Mouse (Mus musculus) CH12.LX (cell line): ENCODE measurements around the gene Slc39a8. TPM values are rescaled to one million over a fixed set of nuclear protein-coding genes. Genes with fewer than 3 reads are reported as not detected.

ENCODE experiments used
- DNase-seq: peaks from one replicate; pipeline ENCODE4 v3.0.0-alpha.2; 2013; ENCODE audit errors: extremely low read depth
- H3K27ac ChIP-seq: 2 replicates; pipeline ENCODE4 v1.5.1; 2012; ENCODE audit warnings: low read depth, mild to moderate bottlenecking, control low read depth, moderate library complexity; ENCODE audit not compliant: insufficient read depth
- H3K27me3 ChIP-seq: replicated peaks from 2 replicates; pipeline ENCODE3; 2012; ENCODE audit warnings: inconsistent platforms
- H3K36me3 ChIP-seq, 2 experiments: replicated peaks in 1 of 2; 2 replicates each; pipeline versions ENCODE3 to v1.6.1; 2012; ENCODE audit warnings: inconsistent platforms in 1 of 2, low read length in 1 of 2, mild to moderate bottlenecking in 1 of 2, mixed read lengths in 1 of 2, moderate library complexity in 1 of 2; ENCODE audit not compliant: control insufficient read depth in 1 of 2, insufficient read depth in 1 of 2
- H3K4me1 ChIP-seq, 2 experiments: 2 replicates each; pipeline ENCODE4 v1.6.1; 2012; ENCODE audit warnings: inconsistent platforms in 1 of 2, moderate library complexity in 1 of 2; ENCODE audit not compliant: insufficient read depth in 2 of 2, control insufficient read depth in 1 of 2
- H3K4me2 ChIP-seq: 2 replicates; pipeline ENCODE4 v1.6.1; 2012; ENCODE audit warnings: low read depth, mild to moderate bottlenecking, control low read depth; ENCODE audit not compliant: poor library complexity, insufficient read depth, severe bottlenecking
- H3K4me3 ChIP-seq, 3 experiments: fragments of 150-350 bp in 1 of 3; sonication (generic) in 1 of 3; replicated peaks in 1 of 3; 2 replicates each; pipeline versions ENCODE3 to v1.5.1; 2011 to 2012; ENCODE audit warnings: low read depth in 2 of 3, low read length in 2 of 3, mild to moderate bottlenecking in 2 of 3, moderate library complexity in 2 of 3, control low read depth in 1 of 3, improper control_type of control experiment in 1 of 3, inconsistent platforms in 1 of 3, mixed read lengths in 1 of 3; ENCODE audit not compliant: poor library complexity in 1 of 3
- H3K79me2 ChIP-seq: replicated peaks from 2 replicates; pipeline ENCODE4 v1.6.1; 2012; ENCODE audit warnings: mild to moderate bottlenecking, moderate library complexity; ENCODE audit not compliant: control insufficient read depth, poor library complexity, insufficient read depth, severe bottlenecking; ENCODE audit errors: extremely low read depth
- H3K9ac ChIP-seq: 2 replicates; pipeline ENCODE4 v1.6.1; 2012; ENCODE audit warnings: low read depth, mild to moderate bottlenecking, control low read depth, moderate library complexity; ENCODE audit not compliant: insufficient read depth
- H3K9me3 ChIP-seq: replicated peaks from 2 replicates; pipeline ENCODE3; 2012; ENCODE audit warnings: low read length, inconsistent platforms, mixed read lengths
- BHLHE40 ChIP-seq: IDR thresholded peaks from 2 replicates; pipeline ENCODE4 v1.6.1; 2011; ENCODE audit warnings: mild to moderate bottlenecking, low read depth, low read length, improper control_type of control experiment
- CHD1 ChIP-seq: IDR thresholded peaks from 2 replicates; pipeline ENCODE4 v1.6.1; 2012; ENCODE audit warnings: low read depth, low read length, improper control_type of control experiment, inconsistent platforms
- CHD2 ChIP-seq: IDR thresholded peaks from 2 replicates; pipeline ENCODE4 v1.6.1; 2011; ENCODE audit warnings: low read length, improper control_type of control experiment
- ELF1 ChIP-seq: IDR thresholded peaks from 2 replicates; pipeline ENCODE4 v1.6.1; 2014; ENCODE audit warnings: low read depth, mild to moderate bottlenecking, inconsistent platforms, low read length, improper control_type of control experiment
- EP300 ChIP-seq: IDR thresholded peaks from 2 replicates; pipeline ENCODE4 v1.6.1; 2011; ENCODE audit warnings: low read length, improper control_type of control experiment
- HCFC1 ChIP-seq: IDR thresholded peaks from 2 replicates; pipeline ENCODE4 v1.6.1; 2012; ENCODE audit warnings: low read depth, mild to moderate bottlenecking, inconsistent platforms, low read length, improper control_type of control experiment
- IRF4 ChIP-seq: IDR thresholded peaks from 2 replicates; pipeline ENCODE4 v1.6.1; 2014; ENCODE audit warnings: low read depth, mild to moderate bottlenecking, inconsistent platforms, low read length, improper control_type of control experiment
- JUND ChIP-seq: conservative IDR thresholded peaks from 2 replicates; pipeline ENCODE4 v1.6.1; 2011; ENCODE audit warnings: low read depth, low read length, improper control_type of control experiment
- KAT2A ChIP-seq: IDR thresholded peaks from 2 replicates; pipeline ENCODE4 v1.6.1; 2012; ENCODE audit warnings: low read length, improper control_type of control experiment, inconsistent platforms; ENCODE audit not compliant: insufficient replicate concordance
- MAFK ChIP-seq: IDR thresholded peaks from 2 replicates; pipeline ENCODE4 v1.6.1; 2011; ENCODE audit warnings: low read length, improper control_type of control experiment; ENCODE audit not compliant: insufficient replicate concordance
- MAX ChIP-seq: IDR thresholded peaks from 2 replicates; pipeline ENCODE4 v1.6.1; 2011; ENCODE audit warnings: low read length, improper control_type of control experiment
- MEF2A ChIP-seq: IDR thresholded peaks from 2 replicates; pipeline ENCODE4 v1.6.1; 2014; ENCODE audit warnings: low read depth, mild to moderate bottlenecking, inconsistent platforms, low read length, improper control_type of control experiment, borderline replicate concordance
- MXI1 ChIP-seq: IDR thresholded peaks from 2 replicates; pipeline ENCODE4 v1.6.1; 2011; ENCODE audit warnings: mild to moderate bottlenecking, low read depth, low read length, improper control_type of control experiment
- NRF1 ChIP-seq: IDR thresholded peaks from 2 replicates; pipeline ENCODE4 v1.6.1; 2014; ENCODE audit warnings: low read depth, mild to moderate bottlenecking, inconsistent platforms, low read length, improper control_type of control experiment, moderate library complexity
- PAX5 ChIP-seq: IDR thresholded peaks from 2 replicates; pipeline ENCODE4 v1.6.1; 2012; ENCODE audit warnings: low read length, inconsistent platforms, mixed read lengths
- POLR2A ChIP-seq: IDR thresholded peaks from 2 replicates; pipeline ENCODE4 v1.6.1; 2011; ENCODE audit warnings: low read depth, mild to moderate bottlenecking, improper control_type of control experiment, low read length
- RCOR1 ChIP-seq: conservative IDR thresholded peaks from 2 replicates; pipeline ENCODE4 v1.6.1; 2012; ENCODE audit warnings: low read depth, mild to moderate bottlenecking, inconsistent platforms, low read length, improper control_type of control experiment
- SIN3A ChIP-seq: IDR thresholded peaks from 2 replicates; pipeline ENCODE4 v1.6.1; 2012; ENCODE audit warnings: low read length, improper control_type of control experiment, inconsistent platforms
- TCF12 ChIP-seq: IDR thresholded peaks from 2 replicates; pipeline ENCODE4 v1.6.1; 2014; ENCODE audit warnings: low read depth, mild to moderate bottlenecking, inconsistent platforms, low read length, improper control_type of control experiment
- USF1 ChIP-seq: IDR thresholded peaks from 2 replicates; pipeline ENCODE4 v1.6.1; 2014; ENCODE audit warnings: low read depth, mild to moderate bottlenecking, inconsistent platforms, low read length, improper control_type of control experiment
- ZNF384 ChIP-seq: IDR thresholded peaks from 2 replicates; pipeline ENCODE4 v1.6.1; 2012; ENCODE audit warnings: low read depth, low read length, improper control_type of control experiment, inconsistent platforms
- dilution Hi-C: fragments of 300-500 bp; cut with MboI; formaldehyde crosslinking; loops from 2 replicates; pipeline ENCODE4 v1.14.3; 2020; ENCODE audit warnings: low sequenced_read_pairs; ENCODE audit not compliant: extremely low pct_unique_long_range_greater_than_20kb, extremely low pct_ligation_motif_present
- in situ Hi-C: fragments of 300-500 bp; cut with MboI; formaldehyde crosslinking; loops from 3 replicates; pipeline ENCODE4 v1.14.3; 2019; ENCODE audit warnings: low sequenced_read_pairs, low pct_ligation_motif_present, low pct_unique_long_range_greater_than_20kb, mixed read lengths
- polyA plus RNA-seq: library from polyadenylated mRNA; unstranded; fragments of >175 nt; gene quantifications from 2 replicates; pipeline ENCODE4 v1.2.1, GENCODE M21; 2012; ENCODE audit warnings: low read depth; ENCODE audit not compliant: insufficient read length
- total RNA-seq, 2 experiments: library from RNA; depleted of rRNA; stranded (reverse); fragments of 300-350 nt in 1 of 2; fragments of >200 nt in 1 of 2; gene quantifications; 2 replicates each; pipeline ENCODE4 v1.2.3; 2012 to 2014

Gene Slc39a8
- total and polyA plus RNA-seq, 3 experiments = 0.30 to 1.2 (median 0.64) TPM

DNA sequence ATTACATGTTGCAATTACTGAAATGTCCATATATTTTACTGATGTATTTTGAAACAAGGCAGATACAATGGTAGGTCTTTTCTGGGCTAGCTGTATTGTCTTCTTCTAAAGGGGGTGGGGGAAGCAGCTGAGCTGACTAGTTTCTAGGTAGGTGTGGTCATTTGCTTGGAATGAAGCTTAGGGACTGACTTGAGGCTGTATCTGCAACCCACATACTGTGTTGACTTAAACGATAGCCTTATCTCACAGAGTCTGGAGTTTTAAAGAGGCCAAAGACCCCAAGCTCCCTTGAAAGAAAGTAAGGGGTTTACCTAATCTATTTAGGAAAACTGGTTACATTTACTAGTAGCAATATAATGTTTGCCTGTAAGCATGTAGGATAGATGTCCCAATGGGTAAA, 2.9 kb downstream of the Slc39a8 start:
- no peak overlapping the region for H3K9ac ChIP-seq

DNA sequence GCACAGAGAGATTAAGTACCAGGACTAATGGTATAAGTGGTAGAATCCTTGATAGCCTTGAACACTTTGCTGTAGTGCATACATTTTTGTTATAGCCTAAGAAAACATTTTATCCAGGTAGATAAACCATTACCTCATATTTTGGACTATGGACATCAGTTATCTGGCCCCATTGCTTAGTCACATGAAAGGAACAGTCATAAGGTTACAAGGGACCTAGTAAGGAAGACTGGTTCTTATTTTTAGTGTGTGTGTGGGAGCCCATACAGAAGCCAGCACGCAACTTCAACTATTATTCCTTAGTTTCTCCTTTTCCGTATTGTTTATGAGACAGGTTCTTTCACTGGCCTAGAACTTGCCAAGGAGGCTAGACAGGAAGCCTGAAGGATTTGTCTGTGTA, 7.4 kb downstream of the Slc39a8 start:
- Histone ChIP-seq H3K79me2 (no peaks in the 10 kb centered on the region), H3K27ac (no peak overlapping the region), H3K4me2 (no peak overlapping the region), H3K4me1 (no peaks in the 10 kb centered on the region), H3K27me3 (no peaks in the 10 kb centered on the region), H3K4me3 (no peak overlapping the region), H3K9ac (no peak overlapping the region), H3K9me3 (no peaks in the 10 kb centered on the region), H3K36me3 (no peaks in the 10 kb centered on the region)
- no peak for DNase-seq
- in situ Hi-C loops (no loop called here), dilution Hi-C loops (no loop called here)
- TF ChIP-seq ZNF384 (no peak), MAX (no peak), TCF12 (no peak), ELF1 (no peak), SIN3A (no peak), MAFK (no peak), USF1 (no peak)

More for the DNA sequence above, 2.9 kb downstream of the Slc39a8 start:
- TF ChIP-seq CHD2 (no peak), USF1 (no peak), POLR2A (no peak), EP300 (no peak), NRF1 (no peak), JUND (no peak), MEF2A (no peak), ZNF384 (no peak), HCFC1 (no peak), TCF12 (no peak), RCOR1 (no peak), MAFK (no peak), CHD1 (no peak), IRF4 (no peak), BHLHE40 (no peak), KAT2A (no peak), MXI1 (no peak), PAX5 (no peak)
- H3K4me3 ChIP-seq = no peak overlapping the region
- no peaks in the 10 kb centered on the region for H3K79me2 ChIP-seq
- dilution Hi-C loops (no loop called here), in situ Hi-C loops (no loop called here)
- H3K36me3 ChIP-seq = no peaks in the 10 kb centered on the region
- H3K27me3 ChIP-seq = no peaks in the 10 kb centered on the region
- no peak overlapping the region for H3K4me2 ChIP-seq
- H3K27ac ChIP-seq = no peak overlapping the region
- DNase-seq = no peak
- H3K9me3 ChIP-seq = no peaks in the 10 kb centered on the region
- peaks cover 2 to 4% of the 10 kb centered on the region in 2 experiments; a peak in 1 of 4 replicates for H3K4me1 ChIP-seq
